Mouse (Mus musculus) liver, adult 2 months (tissue): ENCODE measurements at regions not wholly inside any gene's neighbourhood (a gene's known extent, or its start where the extent isn't known, plus 50 kb on each side); places are given as distances from the start of the nearest gene placed in this dataset.

Experiments
- CTCF ChIP-seq: fragments of 200-500 bp; IDR thresholded peaks from 2 replicates; pipeline ENCODE4 v1.5.1; 2011; ENCODE audit warnings: low read depth, low read length, control low read depth
- POLR2A ChIP-seq: fragments of 200-500 bp; IDR thresholded peaks from 2 replicates; pipeline ENCODE4 v1.6.1; 2011; ENCODE audit warnings: low read length, control low read depth; ENCODE audit not compliant: insufficient read depth; ENCODE audit errors: extremely low read depth

- TF ChIP-seq POLR2A (no peak), CTCF (no peak)
Measured at GRCm38 (mm10) chr7:35991141-35991540, 188.3 kb upstream of the Zfp507 start.
